Mouse (Mus musculus) intestine, embryonic 16.5 days (tissue): ENCODE results near the gene Fads2. TPM values are rescaled to one million over a fixed set of nuclear protein-coding genes. Genes with fewer than 3 reads are reported as not detected.
"Not testable (repeated sequence)": the region's sequence is repeated elsewhere in the genome, so short reads cannot be mapped to it uniquely, and the experiment has no call there.

Experiments used
- ATAC-seq: fragments of 200-750 bp; cut with Nextera tagmentation; 2 replicates; pipeline ENCODE4 v1.8.0; 2017; ENCODE audit warnings: moderate TSS enrichment, moderate library complexity
- H3K27ac ChIP-seq: fragments of 300-500 bp; sonication (generic); 2 replicates; pipeline ENCODE4 v1.5.1; 2014; ENCODE audit warnings: mild to moderate bottlenecking, low read length
- H3K27me3 ChIP-seq: fragments of 300-500 bp; sonication (generic); replicated peaks from 2 replicates; pipeline ENCODE4 v1.6.1; 2014; ENCODE audit warnings: low read length, control low read depth, mixed read lengths; ENCODE audit not compliant: control insufficient read depth, insufficient read depth
- H3K36me3 ChIP-seq: fragments of 300-500 bp; sonication (generic); 2 replicates; pipeline ENCODE4 v1.6.1; 2014; ENCODE audit warnings: low read length, control low read depth; ENCODE audit not compliant: control insufficient read depth, insufficient read depth
- H3K4me1 ChIP-seq: fragments of 300-500 bp; sonication (generic); 2 replicates; pipeline ENCODE4 v1.6.1; 2014; ENCODE audit warnings: low read length, control low read depth, mixed read lengths; ENCODE audit not compliant: control insufficient read depth, insufficient read depth
- H3K4me2 ChIP-seq: fragments of 300-500 bp; sonication (generic); 2 replicates; pipeline ENCODE4 v1.6.1; 2014; ENCODE audit warnings: low read depth, low read length, control low read depth
- H3K4me3 ChIP-seq: fragments of 300-500 bp; sonication (generic); 2 replicates; pipeline ENCODE4 v1.5.1; 2014; ENCODE audit warnings: mild to moderate bottlenecking, low read length
- H3K9ac ChIP-seq: fragments of 300-500 bp; sonication (generic); 2 replicates; pipeline ENCODE4 v1.6.1; 2014; ENCODE audit warnings: low read depth, low read length
- H3K9me3 ChIP-seq: fragments of 300-500 bp; sonication (generic); 2 replicates; pipeline ENCODE4 v1.6.1; 2016; ENCODE audit warnings: low read length, control low read depth; ENCODE audit not compliant: control insufficient read depth
- WGBS: fragments of 180-500 bp; shearing (Covaris S2); extraction: QIAGEN DNeasy Blood & Tissue Kit; methylation state at CpG from one replicate; pipeline ENCODE4 v1.1.7; 2014; 5-methylcytosine and 5-hydroxymethylcytosine counted together
- polyA plus RNA-seq: library from polyadenylated mRNA; unstranded; fragments of >200 nt; fragmentation: Nextera tagmentation; extraction: Ambion mirVana; gene quantifications from 2 replicates; pipeline ENCODE4 v1.2.1, GENCODE M21; 2015

Gene Fads2
- polyA plus RNA-seq: 206 and 216 TPM in 2 replicates

- no peaks in the 10 kb centered on the region for H3K36me3 ChIP-seq
- H3K27me3 ChIP-seq: no peaks in the 10 kb centered on the region
- peak within 1 kb of the TSS; percentile 66 for H3K4me2 ChIP-seq
- peak within 1 kb of the TSS; percentile 93 for H3K27ac ChIP-seq
- peak within 1 kb of the TSS; percentile 81 for H3K9ac ChIP-seq
- peak; percentile 94 for ATAC-seq
- H3K4me1 ChIP-seq: peaks cover 31% of the 10 kb centered on the region
- under 1% methylated on average over 50 of the region's 57 CpGs for WGBS
- no peaks in the 10 kb centered on the region for H3K9me3 ChIP-seq
- peak within 1 kb of the TSS; percentile 76 for H3K4me3 ChIP-seq
These were observed at the start of gene Fads2 for GRCm38 (mm10) chr19:10101341-10102053. Gene Fads2 (minus strand): TSS chr19:10101746.

- Histone ChIP-seq H3K4me3 (no peak overlapping the region), H3K4me1 (no peaks in the 10 kb centered on the region), H3K36me3 (no peaks in the 10 kb centered on the region), H3K4me2 (no peak overlapping the region), H3K9me3 (no peaks in the 10 kb centered on the region), H3K9ac (no peak overlapping the region), H3K27me3 (no peaks in the 10 kb centered on the region), H3K27ac (no peak overlapping the region)
- 78% methylated on average over 3 of the region's 3 CpGs for WGBS
- no peak for ATAC-seq
These were observed 47.6 kb upstream of the Fads2 start for GRCm38 (mm10) chr19:10149189-10149588.

- Histone ChIP-seq H3K27ac (no peak overlapping the region), H3K4me1 (no peaks in the 10 kb centered on the region), H3K4me2 (no peak overlapping the region), H3K27me3 (no peaks in the 10 kb centered on the region), H3K9me3 (no peaks in the 10 kb centered on the region), H3K9ac (no peak overlapping the region), H3K36me3 (no peaks in the 10 kb centered on the region), H3K4me3 (no peak overlapping the region)
- peak; percentile 46; the same call in 1 of the 2 replicates for ATAC-seq
- 69% methylated on average over 6 of the region's 6 CpGs for WGBS
These were observed 47.0 kb upstream of the Fads2 start for GRCm38 (mm10) chr19:10148555-10148954.

- 47% methylated on average over 4 of the region's 4 CpGs for WGBS
- H3K9ac ChIP-seq: no peak overlapping the region
- H3K4me2 ChIP-seq: no peak overlapping the region
- H3K27me3 ChIP-seq: no peaks in the 10 kb centered on the region
- no peak overlapping the region for H3K27ac ChIP-seq
- no peaks in the 10 kb centered on the region for H3K36me3 ChIP-seq
- no peak for ATAC-seq
- no peaks in the 10 kb centered on the region for H3K9me3 ChIP-seq
- H3K4me1 ChIP-seq: no peaks in the 10 kb centered on the region
- H3K4me3 ChIP-seq: no peak overlapping the region
These were observed 42.9 kb upstream of the Fads2 start for GRCm38 (mm10) chr19:10144464-10144863.

- Histone ChIP-seq H3K9ac (no peak overlapping the region), H3K9me3 (no peaks in the 10 kb centered on the region)
- 63% methylated on average over 2 of the region's 2 CpGs for WGBS
These were observed 42.1 kb upstream of the Fads2 start for GRCm38 (mm10) chr19:10143667-10144066.

GRCm38 (mm10) chr19:10139736-10140135 lies 38.2 kb upstream of the Fads2 start:
- no peaks in the 10 kb centered on the region for H3K36me3 ChIP-seq
- H3K4me3 ChIP-seq: no peak overlapping the region
- H3K9me3 ChIP-seq: no peaks in the 10 kb centered on the region
- H3K4me1 ChIP-seq: peaks cover 2% of the 10 kb centered on the region; the same call in 1 of the 2 replicates
- 76% methylated on average over 6 of the region's 6 CpGs for WGBS
- H3K27me3 ChIP-seq: no peaks in the 10 kb centered on the region
- no peak overlapping the region for H3K9ac ChIP-seq
- no peak for ATAC-seq
- no peak overlapping the region for H3K27ac ChIP-seq
- H3K4me2 ChIP-seq: no peak overlapping the region

More at GRCm38 (mm10) chr19:10143667-10144066, 42.1 kb upstream of the Fads2 start:
- ATAC-seq: no peak
- H3K27ac ChIP-seq: no peak overlapping the region
- no peak overlapping the region for H3K4me2 ChIP-seq
- no peaks in the 10 kb centered on the region for H3K27me3 ChIP-seq
- H3K36me3 ChIP-seq: no peaks in the 10 kb centered on the region
- H3K4me1 ChIP-seq: no peaks in the 10 kb centered on the region
- no peak overlapping the region for H3K4me3 ChIP-seq

- WGBS: 76% methylated on average over 5 of the region's 5 CpGs
- Histone ChIP-seq H3K27ac (no peak overlapping the region), H3K4me1 (peaks cover 6% of the 10 kb centered on the region; the same call in 1 of the 2 replicates), H3K36me3 (no peaks in the 10 kb centered on the region), H3K9ac (no peak overlapping the region), H3K4me2 (no peak overlapping the region), H3K27me3 (no peaks in the 10 kb centered on the region), H3K4me3 (no peak overlapping the region), H3K9me3 (no peaks in the 10 kb centered on the region)
- ATAC-seq: no peak
These were observed 35.9 kb upstream of the Fads2 start for GRCm38 (mm10) chr19:10137423-10137822.

GRCm38 (mm10) chr19:10134692-10135091 lies 33.1 kb upstream of the Fads2 start:
- Histone ChIP-seq H3K9me3 (no peaks in the 10 kb centered on the region), H3K9ac (no peak overlapping the region), H3K4me1 (peaks cover 6% of the 10 kb centered on the region; the same call in 1 of the 2 replicates), H3K27me3 (no peaks in the 10 kb centered on the region), H3K4me3 (no peak overlapping the region), H3K27ac (peak overlapping the region; percentile 29), H3K36me3 (no peaks in the 10 kb centered on the region), H3K4me2 (no peak overlapping the region)
- peak; percentile 76 for ATAC-seq
- 34% methylated on average over 2 of the region's 2 CpGs for WGBS

- WGBS: 79% methylated on average over 7 of the region's 7 CpGs
These were observed 28.0 kb upstream of the Fads2 start for GRCm38 (mm10) chr19:10129547-10129946.

More at GRCm38 (mm10) chr19:10129547-10129946, 28.0 kb upstream of the Fads2 start:
- not testable (repeated sequence) for ATAC-seq, H3K9me3 ChIP-seq, H3K27me3 ChIP-seq, H3K36me3 ChIP-seq, H3K4me1 ChIP-seq, H3K4me3 ChIP-seq, H3K27ac ChIP-seq, H3K4me2 ChIP-seq, H3K9ac ChIP-seq
